Mouse (Mus musculus) kidney, adult 2 months (tissue): ENCODE data around the gene Kctd21. TPM values are rescaled to one million over a fixed set of nuclear protein-coding genes. Genes with fewer than 3 reads are reported as not detected.

Experiments used
- DNase-seq: peaks from one replicate; pipeline ENCODE4 v3.0.0; 2021
- H3K27ac ChIP-seq: fragments of 200-500 bp; 2 replicates; pipeline ENCODE4 v1.5.1; 2012; ENCODE audit warnings: low read depth, low read length, control low read depth, inconsistent platforms; ENCODE audit not compliant: insufficient read depth
- H3K27me3 ChIP-seq: fragments of 200-500 bp; replicated peaks from 2 replicates; pipeline ENCODE4 v1.6.1; 2012; ENCODE audit warnings: mild to moderate bottlenecking, moderate library complexity, low read length, inconsistent platforms; ENCODE audit not compliant: control insufficient read depth, insufficient read depth
- H3K36me3 ChIP-seq: fragments of 200-500 bp; 2 replicates; pipeline ENCODE4 v1.6.1; 2012; ENCODE audit warnings: mild to moderate bottlenecking, moderate library complexity, low read length, inconsistent platforms; ENCODE audit not compliant: control insufficient read depth, insufficient read depth
- H3K4me1 ChIP-seq: fragments of 200-500 bp; 2 replicates; pipeline ENCODE4 v1.6.1; 2011; ENCODE audit warnings: low read length; ENCODE audit not compliant: control insufficient read depth, insufficient read depth
- H3K4me3 ChIP-seq: fragments of 200-500 bp; 2 replicates; pipeline ENCODE4 v1.5.1; 2011; ENCODE audit warnings: mild to moderate bottlenecking, low read depth, low read length, control low read depth; ENCODE audit not compliant: insufficient read depth
- CTCF ChIP-seq: fragments of 200-500 bp; conservative IDR thresholded peaks from 2 replicates; pipeline ENCODE4 v1.5.1; 2011; ENCODE audit warnings: low read depth, mild to moderate bottlenecking, control low read depth, low read length, moderate library complexity, mixed read lengths; ENCODE audit not compliant: insufficient read depth, insufficient read length
- POLR2A ChIP-seq: fragments of 200-500 bp; IDR thresholded peaks from one replicate; pipeline ENCODE4 v1.6.1; 2011; ENCODE audit warnings: low read depth, low read length, control low read depth
- WGBS: fragments of 180-500 bp; shearing (Covaris S2); methylation state at CpG from one replicate; pipeline ENCODE4 v1.1.7; 2018; 5-methylcytosine and 5-hydroxymethylcytosine counted together
- polyA plus RNA-seq: library from polyadenylated mRNA; depleted of rRNA; stranded (reverse); fragments of >200 nt; gene quantifications from 2 replicates; pipeline ENCODE4 v1.2.3, GENCODE M21; 2012

The Kctd21 gene
- polyA plus RNA-seq, 1 experiment: 6.3 TPM

GRCm38 (mm10) chr7:97386106-97386805 is 54.1 kb downstream of the Kctd21 start:
- DNase-seq: no peak
- no peak overlapping the region for H3K27ac ChIP-seq

DNA sequence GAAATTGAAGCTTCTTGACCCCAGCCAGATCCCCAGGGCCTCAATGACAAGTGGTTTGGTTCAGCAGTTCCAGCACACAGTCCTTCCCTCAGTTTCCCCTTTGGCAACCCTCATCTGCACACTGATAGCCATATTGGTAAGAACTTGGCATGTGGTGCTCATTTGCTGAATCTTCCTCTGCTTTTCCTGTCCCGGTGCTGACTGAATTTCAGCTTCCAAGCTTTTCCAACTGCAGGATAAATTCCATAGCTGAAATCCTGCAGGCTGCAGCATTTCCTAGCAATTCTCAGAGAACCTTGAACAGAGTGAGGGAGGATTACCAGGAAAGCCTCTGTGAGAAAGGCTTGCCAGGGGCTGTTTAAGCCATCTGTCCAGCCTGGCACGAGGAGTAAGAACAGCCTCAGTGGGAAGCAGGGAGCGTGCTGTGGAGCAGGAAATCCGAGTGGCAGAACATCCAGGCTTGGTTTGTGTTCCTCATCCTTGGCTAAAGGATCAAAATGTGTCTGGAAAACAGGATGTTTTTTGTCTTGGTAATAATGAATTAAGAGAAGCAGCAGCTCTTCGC is 54.8 kb downstream of the Kctd21 start:
- no peak overlapping the region for H3K4me3 ChIP-seq
- no peaks in the 10 kb centered on the region for H3K4me1 ChIP-seq
- no peak for TF ChIP-seq CTCF
- TF ChIP-seq POLR2A: no peak
- no peaks in the 10 kb centered on the region for H3K27me3 ChIP-seq
- WGBS: 84% methylated on average over 5 of the region's 5 CpGs
- H3K36me3 ChIP-seq: no peaks in the 10 kb centered on the region
- no peak for DNase-seq
- no peak overlapping the region for H3K27ac ChIP-seq

More at GRCm38 (mm10) chr7:97386106-97386805, 54.1 kb downstream of the Kctd21 start:
- no peaks in the 10 kb centered on the region for H3K27me3 ChIP-seq
- TF ChIP-seq POLR2A (no peak), CTCF (no peak)
- H3K4me3 ChIP-seq: no peak overlapping the region
- no peaks in the 10 kb centered on the region for H3K4me1 ChIP-seq
- H3K36me3 ChIP-seq: no peaks in the 10 kb centered on the region
- 88% methylated on average over 7 of the region's 7 CpGs for WGBS

GRCm38 (mm10) chr7:97387561-97388147 is 55.5 kb downstream of the Kctd21 start:
- no peaks in the 10 kb centered on the region for H3K36me3 ChIP-seq
- WGBS: 93% methylated on average over 8 of the region's 8 CpGs
- TF ChIP-seq POLR2A (no peak), CTCF (no peak)

GRCm38 (mm10) chr7:97388541-97388940 is 56.4 kb downstream of the Kctd21 start:
- no peak for DNase-seq
- H3K4me1 ChIP-seq: no peaks in the 10 kb centered on the region
- H3K27me3 ChIP-seq: no peaks in the 10 kb centered on the region
- H3K4me3 ChIP-seq: no peak overlapping the region
- no peak overlapping the region for H3K27ac ChIP-seq
- 97% methylated on average over 4 of the region's 4 CpGs for WGBS
- TF ChIP-seq POLR2A (no peak), CTCF (no peak)
- no peaks in the 10 kb centered on the region for H3K36me3 ChIP-seq

More at GRCm38 (mm10) chr7:97387561-97388147, 55.5 kb downstream of the Kctd21 start:
- no peak for DNase-seq
- Histone ChIP-seq H3K27ac (no peak overlapping the region), H3K27me3 (no peaks in the 10 kb centered on the region), H3K4me1 (no peaks in the 10 kb centered on the region), H3K4me3 (no peak overlapping the region)

- no peak overlapping the region for H3K4me3 ChIP-seq
- DNase-seq: peak; percentile 63
Measured at GRCm38 (mm10) chr7:97391293-97392078, 59.4 kb downstream of the Kctd21 start.

DNA sequence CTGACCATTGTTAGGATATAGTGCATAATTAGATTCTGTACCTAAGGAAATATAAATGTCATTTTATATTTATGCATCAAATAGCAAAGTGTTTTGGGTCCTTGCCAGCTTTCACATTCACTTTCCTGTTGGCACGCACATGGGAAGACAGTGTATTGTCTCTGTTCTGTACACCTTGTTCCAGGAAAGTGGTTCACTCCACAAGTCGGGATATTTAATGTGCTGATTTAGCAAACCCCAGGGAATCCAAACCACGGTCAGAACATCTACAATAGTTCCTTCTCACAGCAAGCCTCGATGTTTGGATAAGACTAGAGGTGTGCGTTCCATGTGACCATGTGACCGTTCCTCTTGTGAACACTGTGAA is 59.9 kb downstream of the Kctd21 start:
- DNase-seq: peak; percentile 74
- Histone ChIP-seq H3K27me3 (no peaks in the 10 kb centered on the region), H3K4me1 (no peaks in the 10 kb centered on the region), H3K36me3 (no peaks in the 10 kb centered on the region), H3K4me3 (no peak overlapping the region), H3K27ac (peak overlapping the region; percentile 54)
- 72% methylated on average over 6 of the region's 6 CpGs for WGBS
- TF ChIP-seq CTCF: no peak
- no peak for TF ChIP-seq POLR2A

More at GRCm38 (mm10) chr7:97391293-97392078, 59.4 kb downstream of the Kctd21 start:
- Histone ChIP-seq H3K4me1 (no peaks in the 10 kb centered on the region), H3K27me3 (no peaks in the 10 kb centered on the region), H3K36me3 (no peaks in the 10 kb centered on the region), H3K27ac (peak overlapping the region; percentile 24)
- TF ChIP-seq POLR2A: no peak
- TF ChIP-seq CTCF: no peak
- WGBS: 86% methylated on average over 13 of the region's 13 CpGs
